Mouse (Mus musculus) lung, embryonic 14.5 days (tissue): ENCODE data around the gene Gtf2h3. TPM values are rescaled to one million over a fixed set of nuclear protein-coding genes. Genes with fewer than 3 reads are reported as not detected.

Experiments used
- ATAC-seq: fragments of 200-750 bp; cut with Nextera tagmentation; 2 replicates; pipeline ENCODE4 v1.8.0; 2017; ENCODE audit warnings: mild to moderate bottlenecking, moderate TSS enrichment, moderate library complexity; ENCODE audit not compliant: insufficient read depth
- DNase-seq: peaks from one replicate; pipeline ENCODE4 v3.0.0-alpha.2; 2015
- H3K27ac ChIP-seq: fragments of 300-500 bp; sonication (generic); 2 replicates; pipeline ENCODE4 v1.5.1; 2014; ENCODE audit warnings: low read depth, mild to moderate bottlenecking, moderate library complexity
- H3K27me3 ChIP-seq: fragments of 300-500 bp; sonication (generic); 2 replicates; pipeline ENCODE4 v1.6.1; 2014; ENCODE audit warnings: low read length, control low read depth; ENCODE audit not compliant: insufficient read depth
- H3K36me3 ChIP-seq: fragments of 300-500 bp; sonication (generic); 2 replicates; pipeline ENCODE4 v1.6.1; 2014; ENCODE audit warnings: control low read depth; ENCODE audit not compliant: insufficient read depth
- H3K4me1 ChIP-seq: fragments of 300-500 bp; sonication (generic); 2 replicates; pipeline ENCODE4 v1.6.1; 2014; ENCODE audit warnings: antibody characterized with exemption, control low read depth; ENCODE audit not compliant: insufficient read depth
- H3K4me2 ChIP-seq: fragments of 300-500 bp; sonication (generic); 2 replicates; pipeline ENCODE4 v1.6.1; 2014; ENCODE audit warnings: mild to moderate bottlenecking
- H3K4me3 ChIP-seq: fragments of 300-500 bp; sonication (generic); 2 replicates; pipeline ENCODE4 v1.5.1; 2014; ENCODE audit warnings: low read depth, low read length
- H3K9ac ChIP-seq: fragments of 300-500 bp; sonication (generic); 2 replicates; pipeline ENCODE4 v1.6.1; 2014
- H3K9me3 ChIP-seq: fragments of 300-500 bp; sonication (generic); 2 replicates; pipeline ENCODE4 v1.6.1; 2016; ENCODE audit warnings: low read depth, low read length, control low read depth
- CTCF ChIP-seq: IDR thresholded peaks from 2 replicates; pipeline ENCODE4 v1.5.1; 2016; ENCODE audit warnings: antibody characterized with exemption, low read depth
- WGBS: fragments of 180-500 bp; shearing (Covaris S2); extraction: QIAGEN DNeasy Blood & Tissue Kit; methylation state at CpG from one replicate; pipeline ENCODE4 v1.1.7; 2014; 5-methylcytosine and 5-hydroxymethylcytosine counted together
- polyA plus RNA-seq: library from polyadenylated mRNA; unstranded; fragments of >200 nt; fragmentation: Nextera tagmentation; extraction: Ambion mirVana; gene quantifications from 2 replicates; pipeline ENCODE4 v1.2.1, GENCODE M21; 2014

Gene Gtf2h3
- polyA plus RNA-seq: 71.0 and 74.4 TPM in 2 replicates

GRCm38 (mm10) chr5:124578633-124579317 is at the start of gene Gtf2h3, which contains the start of gene Eif2b1:
Gene Gtf2h3, plus strand, starts transcription at chr5:124579140.
Gene Eif2b1, minus strand, starts transcription at chr5:124579131.
- Histone ChIP-seq H3K4me1 (peaks cover 11% of the 10 kb centered on the region), H3K9ac (peak within 1 kb of the TSS; percentile 77), H3K9me3 (no peaks in the 10 kb centered on the region), H3K36me3 (peaks cover 50% of the 10 kb centered on the region), H3K27me3 (no peaks in the 10 kb centered on the region), H3K4me2 (peak within 1 kb of the TSS; percentile 89), H3K27ac (no peak within 1 kb of the TSS), H3K4me3 (peak within 1 kb of the TSS; percentile 86)
- peak; percentile 99 for DNase-seq
- ATAC-seq: peak; percentile 93
- under 1% methylated on average over 51 of the region's 51 CpGs for WGBS
- TF ChIP-seq CTCF: no peak

- peak overlapping the region; percentile 90 for H3K4me2 ChIP-seq
- WGBS: 17% methylated on average over 8 of the region's 8 CpGs
- peak overlapping the region; percentile 66; the same call in 1 of the 2 replicates for H3K27ac ChIP-seq
- no peaks in the 10 kb centered on the region for H3K27me3 ChIP-seq
- TF ChIP-seq CTCF: no peak
- H3K4me1 ChIP-seq: peaks cover 10% of the 10 kb centered on the region; the same call in 1 of the 2 replicates
- no peaks in the 10 kb centered on the region for H3K9me3 ChIP-seq
- H3K4me3 ChIP-seq: peak overlapping the region; percentile 76
- no peaks in the 10 kb centered on the region for H3K36me3 ChIP-seq
- H3K9ac ChIP-seq: peak overlapping the region; percentile 24; the same call in 1 of the 2 replicates
- no peak for ATAC-seq
- DNase-seq: peak; percentile 40
Measured at GRCm38 (mm10) chr5:124529191-124529651, 49.7 kb upstream of the Gtf2h3 start.

GRCm38 (mm10) chr5:124529697-124530096 is 49.2 kb upstream of the Gtf2h3 start:
- WGBS: 44% methylated on average over 8 of the region's 8 CpGs
- peak overlapping the region; percentile 76 for H3K4me3 ChIP-seq
- peaks cover 10% of the 10 kb centered on the region; the same call in 1 of the 2 replicates for H3K4me1 ChIP-seq
- H3K36me3 ChIP-seq: no peaks in the 10 kb centered on the region
- peak overlapping the region; percentile 90 for H3K4me2 ChIP-seq
- no peaks in the 10 kb centered on the region for H3K27me3 ChIP-seq
- no peak overlapping the region for H3K27ac ChIP-seq
- H3K9me3 ChIP-seq: no peaks in the 10 kb centered on the region
- DNase-seq (no peak), ATAC-seq (no peak)
- TF ChIP-seq CTCF: no peak
- peak overlapping the region; percentile 74 for H3K9ac ChIP-seq

- H3K9ac ChIP-seq: peak within 1 kb of the TSS; percentile 74
- H3K4me1 ChIP-seq: peaks cover 10% of the 10 kb centered on the region; the same call in 1 of the 2 replicates
- WGBS: under 1% methylated on average over 83 of the region's 96 CpGs
- ATAC-seq: peak; percentile 92
- H3K36me3 ChIP-seq: no peaks in the 10 kb centered on the region
- peak within 1 kb of the TSS; percentile 90 for H3K4me2 ChIP-seq
- DNase-seq: peak; percentile 92
- H3K27me3 ChIP-seq: no peaks in the 10 kb centered on the region
- peak within 1 kb of the TSS; percentile 79 for H3K27ac ChIP-seq
- H3K9me3 ChIP-seq: no peaks in the 10 kb centered on the region
- H3K4me3 ChIP-seq: peak within 1 kb of the TSS; percentile 76
- TF ChIP-seq CTCF: no peak
Measured at GRCm38 (mm10) chr5:124530655-124531582, 48.0 kb upstream of the Gtf2h3 start, which contains the start of gene Rilpl1. Gene Rilpl1, minus strand, starts transcription at chr5:124531391.

GRCm38 (mm10) chr5:124531583-124531930 is 47.4 kb upstream of the Gtf2h3 start:
- Histone ChIP-seq H3K4me1 (peaks cover 10% of the 10 kb centered on the region; the same call in 1 of the 2 replicates), H3K4me2 (peak overlapping the region; percentile 90), H3K9me3 (no peaks in the 10 kb centered on the region), H3K9ac (peak overlapping the region; percentile 74), H3K36me3 (no peaks in the 10 kb centered on the region), H3K27ac (peak overlapping the region; percentile 79), H3K4me3 (peak overlapping the region; percentile 76), H3K27me3 (no peaks in the 10 kb centered on the region)
- ATAC-seq: peak; percentile 61
- 14% methylated on average over 14 of the region's 14 CpGs for WGBS
- DNase-seq: peak; percentile 30
- TF ChIP-seq CTCF: no peak

- Histone ChIP-seq H3K27me3 (no peaks in the 10 kb centered on the region), H3K9me3 (no peaks in the 10 kb centered on the region), H3K4me3 (no peak overlapping the region), H3K4me1 (peaks cover 10% of the 10 kb centered on the region; the same call in 1 of the 2 replicates), H3K4me2 (no peak overlapping the region), H3K27ac (peak overlapping the region; percentile 54), H3K9ac (no peak overlapping the region; the same call in 1 of the 2 replicates), H3K36me3 (no peaks in the 10 kb centered on the region)
- DNase-seq (peak; percentile 44), ATAC-seq (no peak)
- 25% methylated on average over 7 of the region's 7 CpGs for WGBS
- no peak for TF ChIP-seq CTCF
Measured at GRCm38 (mm10) chr5:124532451-124532850, 46.5 kb upstream of the Gtf2h3 start.
